Mouse (Mus musculus) kidney, adult 11 months (tissue): Measurements from ENCODE around the gene Vdr.
"Not testable (repeated sequence)": the region's sequence is repeated elsewhere in the genome, so short reads cannot be mapped to it uniquely, and the experiment has no call there.

ENCODE experiments used
- DNase-seq: peaks from one replicate; pipeline ENCODE4 v3.0.0; 2022

The Vdr gene

GRCm38 (mm10) chr15:97878696-97879328 lies 31.6 kb downstream of the Vdr start:
- DNase-seq: peak; percentile 29

GRCm38 (mm10) chr15:97875784-97876183 lies 34.6 kb downstream of the Vdr start:
- DNase-seq: no peak

GRCm38 (mm10) chr15:97873717-97874116 lies 36.7 kb downstream of the Vdr start:
- DNase-seq: no peak

- DNase-seq: no peak
Measured at GRCm38 (mm10) chr15:97872161-97872560, 38.3 kb downstream of the Vdr start.

GRCm38 (mm10) chr15:97871055-97872030 lies 39.1 kb downstream of the Vdr start:
- DNase-seq: no peak

GRCm38 (mm10) chr15:97870116-97870515 lies 40.3 kb downstream of the Vdr start:
- DNase-seq: not testable (repeated sequence)

- no peak for DNase-seq
Measured at GRCm38 (mm10) chr15:97868985-97869384, 41.4 kb downstream of the Vdr start.

GRCm38 (mm10) chr15:97865988-97866387 lies 44.4 kb downstream of the Vdr start:
- DNase-seq: no peak

GRCm38 (mm10) chr15:97865175-97865574 lies 45.3 kb downstream of the Vdr start:
- DNase-seq: no peak

- DNase-seq: no peak
Measured at GRCm38 (mm10) chr15:97864361-97865045, 45.9 kb downstream of the Vdr start.

GRCm38 (mm10) chr15:97863494-97863881 lies 46.9 kb downstream of the Vdr start:
- DNase-seq: no peak

GRCm38 (mm10) chr15:97862881-97863493 lies 47.4 kb downstream of the Vdr start:
- no peak for DNase-seq

- no peak for DNase-seq
Measured at GRCm38 (mm10) chr15:97860353-97860752, 50.1 kb downstream of the Vdr start.

GRCm38 (mm10) chr15:97858431-97858830 lies 52.0 kb downstream of the Vdr start:
- no peak for DNase-seq

- no peak for DNase-seq
Measured at GRCm38 (mm10) chr15:97854551-97854950, 55.9 kb downstream of the Vdr start.

- DNase-seq: no peak
Measured at GRCm38 (mm10) chr15:97854059-97854458, 56.4 kb downstream of the Vdr start.

- DNase-seq: no peak
Measured at GRCm38 (mm10) chr15:97852291-97852690, 58.1 kb downstream of the Vdr start.

- no peak for DNase-seq
Measured at GRCm38 (mm10) chr15:97851011-97851410, 59.4 kb downstream of the Vdr start.

GRCm38 (mm10) chr15:97850441-97850840 lies 60.0 kb downstream of the Vdr start:
- no peak for DNase-seq

- peak; percentile 86 for DNase-seq
Measured at GRCm38 (mm10) chr15:97849116-97849911, 61.1 kb downstream of the Vdr start.

- no peak for DNase-seq
Measured at GRCm38 (mm10) chr15:97847866-97848265, 62.6 kb downstream of the Vdr start.

GRCm38 (mm10) chr15:97847285-97847684 lies 63.1 kb downstream of the Vdr start:
- DNase-seq: no peak
